Mouse (Mus musculus) stomach, postnatal 0 days (tissue): ENCODE data around the gene Hmox1. TPM values are rescaled to one million over a fixed set of nuclear protein-coding genes. Genes with fewer than 3 reads are reported as not detected.

ENCODE experiments used
- ATAC-seq: fragments of 200-750 bp; cut with Nextera tagmentation; 2 replicates; pipeline ENCODE4 v1.8.0; 2017; ENCODE audit not compliant: low FRiP score, low TSS enrichment
- DNase-seq: peaks from one replicate; pipeline ENCODE4 v3.0.0-alpha.2; 2016; ENCODE audit warnings: low spot score
- H3K27ac ChIP-seq: fragments of 300-500 bp; sonication (generic); replicated peaks from 2 replicates; pipeline ENCODE4 v1.5.1; 2014; ENCODE audit warnings: mild to moderate bottlenecking, control low read depth
- H3K27me3 ChIP-seq: fragments of 300-500 bp; sonication (generic); 2 replicates; pipeline ENCODE4 v1.6.1; 2014; ENCODE audit warnings: low read length; ENCODE audit not compliant: control insufficient read depth, insufficient read depth
- H3K36me3 ChIP-seq: fragments of 300-500 bp; sonication (generic); 2 replicates; pipeline ENCODE4 v1.6.1; 2014; ENCODE audit warnings: low read length, mixed read lengths; ENCODE audit not compliant: control insufficient read depth, insufficient read depth
- H3K4me1 ChIP-seq: fragments of 300-500 bp; sonication (generic); replicated peaks from 2 replicates; pipeline ENCODE4 v1.6.1; 2014; ENCODE audit warnings: antibody characterized with exemption; ENCODE audit not compliant: control insufficient read depth, insufficient read depth
- H3K4me2 ChIP-seq: fragments of 300-500 bp; sonication (generic); replicated peaks from 2 replicates; pipeline ENCODE4 v1.6.1; 2014; ENCODE audit warnings: low read depth, mild to moderate bottlenecking, control low read depth, moderate library complexity
- H3K4me3 ChIP-seq: fragments of 300-500 bp; sonication (generic); 2 replicates; pipeline ENCODE4 v1.5.1; 2014; ENCODE audit warnings: low read depth, low read length, control low read depth
- H3K9ac ChIP-seq: fragments of 300-500 bp; sonication (generic); 2 replicates; pipeline ENCODE4 v1.6.1; 2014; ENCODE audit warnings: mild to moderate bottlenecking, low read length, control low read depth, mixed read lengths
- H3K9me3 ChIP-seq: fragments of 300-500 bp; sonication (generic); 2 replicates; pipeline ENCODE4 v1.6.1; 2016; ENCODE audit warnings: low read length; ENCODE audit not compliant: control insufficient read depth
- CTCF ChIP-seq: IDR thresholded peaks from 2 replicates; pipeline ENCODE4 v1.5.1; 2016; ENCODE audit warnings: antibody characterized with exemption, low read depth, mild to moderate bottlenecking, moderate library complexity
- EP300 ChIP-seq: optimal IDR thresholded peaks from 2 replicates; pipeline ENCODE3; 2016; ENCODE audit warnings: antibody characterized with exemption
- WGBS: fragments of 180-500 bp; shearing (Covaris S2); extraction: QIAGEN DNeasy Blood & Tissue Kit; methylation state at CpG from one replicate; pipeline ENCODE4 v1.1.7; 2014; 5-methylcytosine and 5-hydroxymethylcytosine counted together
- polyA plus RNA-seq: library from polyadenylated mRNA; unstranded; fragments of >200 nt; fragmentation: Nextera tagmentation; extraction: Ambion mirVana; gene quantifications from 2 replicates; pipeline ENCODE4 v1.2.1, GENCODE M21; 2015

Gene Hmox1
- polyA plus RNA-seq, 1 experiment from 2014 or later = 59.0 TPM

DNA sequence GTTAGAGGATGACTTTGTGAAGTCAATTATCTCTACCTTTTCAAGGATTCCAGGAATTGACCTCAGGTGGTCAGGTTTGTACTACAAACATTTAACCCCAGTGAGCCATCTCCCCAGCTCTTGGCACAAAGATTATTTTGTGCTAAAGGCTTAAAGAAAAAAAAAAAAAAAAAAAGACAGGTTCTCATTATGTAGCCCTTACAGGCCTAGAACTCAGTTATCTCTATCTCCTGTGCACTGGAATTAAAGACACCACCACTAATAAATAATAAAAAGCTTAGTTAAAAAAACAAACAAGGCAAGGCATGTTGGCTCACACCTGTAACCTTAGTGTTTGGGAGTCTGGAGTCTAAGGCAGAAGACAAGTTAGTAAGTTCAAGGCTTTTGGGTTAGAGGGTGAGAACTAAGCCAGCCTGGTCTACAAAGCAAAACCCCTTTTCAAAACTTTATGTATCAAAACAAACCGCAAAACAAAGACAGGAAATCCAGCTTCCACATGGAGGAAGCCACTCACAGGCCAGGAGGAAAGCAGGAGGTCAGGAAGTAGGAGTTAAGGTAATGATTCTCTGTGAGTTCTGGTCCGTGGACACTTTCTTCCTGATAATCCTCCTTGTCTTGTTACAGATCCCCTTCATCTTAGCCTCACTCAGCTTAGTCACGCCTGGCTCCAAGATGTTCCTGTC, 8.9 kb upstream of the Hmox1 start:
- no peaks in the 10 kb centered on the region for H3K27me3 ChIP-seq
- no peak overlapping the region for H3K4me2 ChIP-seq
- no peaks in the 10 kb centered on the region for H3K9me3 ChIP-seq
- 68% methylated on average over 3 of the region's 3 CpGs for WGBS
- DNase-seq (no peak), ATAC-seq (no peak)
- no peaks in the 10 kb centered on the region for H3K4me1 ChIP-seq
- no peak overlapping the region for H3K9ac ChIP-seq
- TF ChIP-seq EP300 (no peak), CTCF (no peak)
- no peak overlapping the region for H3K4me3 ChIP-seq
- no peak overlapping the region; the same call in 1 of the 2 replicates for H3K27ac ChIP-seq
- no peaks in the 10 kb centered on the region for H3K36me3 ChIP-seq

- H3K27me3 ChIP-seq = no peaks in the 10 kb centered on the region
- no peaks in the 10 kb centered on the region for H3K9me3 ChIP-seq
- H3K4me3 ChIP-seq = no peak overlapping the region
- 0 out of 2 replicates have a peak, but pooled peaks cover 2% of the 10 kb centered on the region for H3K4me1 ChIP-seq
- DNase-seq = no peak
- no peak for ATAC-seq
- no peaks in the 10 kb centered on the region for H3K36me3 ChIP-seq
- WGBS = 70% methylated on average over 2 of the region's 2 CpGs
- no peak overlapping the region for H3K9ac ChIP-seq
- H3K4me2 ChIP-seq = no peak overlapping the region
- no peak overlapping the region for H3K27ac ChIP-seq
- TF ChIP-seq EP300 (no peak), CTCF (no peak)
Observed at GRCm38 (mm10) chr8:75086002-75086401, 7.4 kb upstream of the Hmox1 start.

- TF ChIP-seq EP300 (no peak), CTCF (no peak)
- ATAC-seq = no peak
- H3K4me3 ChIP-seq = no peak overlapping the region
- no peak overlapping the region for H3K4me2 ChIP-seq
- H3K9ac ChIP-seq = no peak overlapping the region
- no peaks in the 10 kb centered on the region for H3K36me3 ChIP-seq
- no peaks in the 10 kb centered on the region for H3K9me3 ChIP-seq
- H3K27me3 ChIP-seq = no peaks in the 10 kb centered on the region
- no peak for DNase-seq
- 0 out of 2 replicates have a peak, but pooled peaks cover 2% of the 10 kb centered on the region for H3K4me1 ChIP-seq
- H3K27ac ChIP-seq = no peak overlapping the region
Observed at GRCm38 (mm10) chr8:75087127-75087526, 6.3 kb upstream of the Hmox1 start.

DNA sequence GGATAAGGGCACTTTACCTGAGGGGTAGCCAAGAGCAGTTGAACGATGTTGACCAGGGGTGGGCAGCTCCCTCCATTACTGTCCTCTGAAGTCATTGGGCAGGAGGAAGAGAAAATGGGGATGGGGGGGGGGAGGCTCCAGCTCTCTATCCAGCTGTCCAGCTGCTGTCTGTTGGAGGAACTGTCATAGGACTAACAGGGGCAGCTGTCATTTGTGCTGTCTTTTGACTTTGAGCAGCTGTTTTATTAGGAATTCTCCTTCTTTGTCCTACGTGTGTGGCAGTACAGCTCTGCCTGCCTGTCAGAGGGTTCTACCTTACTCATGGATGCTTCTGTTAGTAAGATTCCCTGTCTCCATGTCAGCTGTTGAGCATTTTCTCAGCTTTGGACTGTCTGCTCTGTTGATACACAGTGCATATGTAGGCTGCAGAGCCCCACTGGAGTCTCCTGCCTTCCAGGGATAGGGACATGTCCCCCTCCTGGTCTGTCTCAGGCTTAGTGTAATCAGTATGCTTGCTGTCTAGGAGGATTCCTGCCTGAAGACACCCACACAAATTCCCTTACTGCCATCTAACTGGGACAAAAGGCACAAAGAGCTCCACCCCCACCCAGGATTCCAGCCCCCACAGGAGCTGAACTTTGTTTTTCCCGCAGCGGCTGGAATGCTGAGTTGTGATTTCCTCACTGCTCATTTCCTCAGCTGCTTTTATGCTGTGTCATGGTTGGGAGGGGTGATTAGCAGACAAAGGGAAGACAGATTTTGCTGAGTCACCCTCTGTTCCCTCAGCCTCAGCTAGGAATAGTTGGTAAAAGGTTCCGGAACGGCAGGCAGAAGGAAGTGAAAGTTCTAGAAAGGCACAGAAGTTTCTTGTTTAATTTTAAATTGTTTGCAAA, 4.2 kb upstream of the Hmox1 start:
- H3K4me3 ChIP-seq = peak overlapping the region; percentile 8

GRCm38 (mm10) chr8:75090781-75091365, 2.5 kb upstream of the Hmox1 start:
- H3K4me3 ChIP-seq = no peak overlapping the region
- DNase-seq (no peak), ATAC-seq (no peak)
- H3K9ac ChIP-seq = no peak overlapping the region
- no peaks in the 10 kb centered on the region for H3K9me3 ChIP-seq
- 0 out of 2 replicates have a peak, but pooled peaks cover 4% of the 10 kb centered on the region for H3K4me1 ChIP-seq
- no peaks in the 10 kb centered on the region for H3K27me3 ChIP-seq
- no peak overlapping the region for H3K27ac ChIP-seq
- no peak for TF ChIP-seq CTCF
- no peak for TF ChIP-seq EP300
- H3K4me2 ChIP-seq = no peak overlapping the region
- WGBS = 79% methylated on average over 4 of the region's 4 CpGs
- no peaks in the 10 kb centered on the region for H3K36me3 ChIP-seq

More for the DNA sequence above, 4.2 kb upstream of the Hmox1 start:
- H3K9me3 ChIP-seq = no peaks in the 10 kb centered on the region
- ATAC-seq (peak; percentile 84), DNase-seq (peak; percentile 84)
- 4% methylated on average over 6 of the region's 6 CpGs for WGBS
- H3K4me2 ChIP-seq = peak overlapping the region; percentile 48
- no peak for TF ChIP-seq EP300
- TF ChIP-seq CTCF = no peak
- peak overlapping the region; percentile 45 for H3K9ac ChIP-seq
- 0 out of 2 replicates have a peak, but pooled peaks cover 4% of the 10 kb centered on the region for H3K4me1 ChIP-seq
- peak overlapping the region; percentile 79 for H3K27ac ChIP-seq
- H3K27me3 ChIP-seq = no peaks in the 10 kb centered on the region
- no peaks in the 10 kb centered on the region for H3K36me3 ChIP-seq
